Mouse (Mus musculus) mouse trophoblast stem cell (cell line): ENCODE measurements around the gene Snapc4.

Experiments
- in situ Hi-C, 2 experiments: fragments of 300-500 bp; cut with MseI, MboI; formaldehyde crosslinking; loops; 2 replicates in 1 of 2; 3 replicates in 1 of 2; pipeline ENCODE4 v1.15.1; 2025

Snapc4 gene

DNA sequence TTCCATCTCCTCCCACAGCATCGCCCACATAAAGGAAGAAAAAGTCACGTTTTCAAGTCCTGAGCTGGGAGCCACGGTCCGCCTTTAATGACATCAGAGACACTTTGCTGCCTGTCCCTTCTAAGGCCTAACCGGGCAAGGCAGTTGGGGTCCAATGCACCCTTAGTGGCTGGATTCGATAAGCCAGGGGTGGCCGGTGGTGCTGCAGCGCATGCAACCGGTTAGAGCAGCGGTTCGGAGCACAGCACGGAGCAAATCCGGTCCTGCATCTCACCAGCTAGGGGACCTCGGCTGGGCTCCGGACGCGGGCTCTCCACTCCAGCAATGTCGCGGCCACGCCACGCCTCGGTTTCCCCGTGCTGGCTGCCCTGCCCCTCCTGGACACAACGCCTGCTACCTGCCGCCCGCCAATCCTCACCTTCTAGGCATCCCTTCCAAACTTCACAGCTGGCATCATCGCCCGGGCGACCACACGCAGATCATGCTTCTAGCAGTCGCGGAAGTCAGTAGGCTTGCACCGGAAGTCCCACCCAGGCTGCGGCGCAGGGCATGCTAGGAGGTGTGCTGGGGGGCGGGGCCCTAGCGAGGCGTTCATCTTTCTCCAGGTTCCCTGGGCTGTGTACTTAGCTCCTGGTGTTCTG is at the start of gene Snapc4:
Gene Snapc4 (minus strand): TSS at position 523 of the 641 bp plus-strand sequence.
- in situ Hi-C loops = no loop called here

GRCm38 (mm10) chr2:26429851-26430250 is 49.4 kb upstream of the Snapc4 start:
- in situ Hi-C loops = no loop called here

DNA sequence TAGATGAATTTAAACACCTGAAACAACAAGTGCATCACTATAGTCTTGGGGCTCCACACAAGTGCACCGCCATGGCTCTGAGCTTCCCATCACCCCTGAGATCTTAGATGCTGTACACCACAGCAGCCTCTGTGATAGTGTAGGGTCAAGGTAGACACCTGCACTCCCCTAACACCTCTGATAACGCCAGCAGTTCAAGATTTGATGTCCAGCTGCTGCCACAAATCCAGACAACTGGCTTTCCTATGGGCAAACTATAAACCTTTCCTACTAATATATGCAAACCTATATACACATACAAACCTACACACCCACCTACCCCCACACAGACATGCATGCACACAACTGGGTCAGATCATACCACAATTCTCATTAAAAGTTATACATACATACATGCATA is 44.1 kb upstream of the Snapc4 start:
- in situ Hi-C loops = no loop called here

DNA sequence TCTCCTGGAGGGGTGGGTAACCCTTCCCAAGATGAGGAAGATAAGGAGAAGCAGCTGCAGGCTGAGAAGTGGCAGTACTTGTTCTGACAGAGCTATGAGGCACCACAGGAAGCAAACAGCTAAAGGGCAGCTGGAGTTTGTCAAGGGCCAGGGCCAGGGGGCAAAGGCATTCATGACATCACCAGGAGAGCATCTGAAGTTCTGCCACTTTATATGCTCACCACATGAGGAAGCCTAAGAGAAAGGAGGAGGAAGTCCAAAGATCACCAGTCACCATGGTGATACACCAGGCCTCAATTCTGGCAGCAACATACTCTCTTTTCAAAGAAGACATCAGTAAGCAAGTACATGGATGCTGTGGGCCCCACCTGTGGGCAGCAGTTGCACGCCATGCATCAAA is 42.6 kb upstream of the Snapc4 start:
- in situ Hi-C loops = no loop called here

- in situ Hi-C loops = no loop called here
Observed at GRCm38 (mm10) chr2:26421969-26422368, 41.5 kb upstream of the Snapc4 start.

GRCm38 (mm10) chr2:26418120-26418519 is 37.7 kb upstream of the Snapc4 start:
- in situ Hi-C loops = no loop called here

GRCm38 (mm10) chr2:26417066-26417465 is 36.6 kb upstream of the Snapc4 start:
- in situ Hi-C loops = no loop called here

DNA sequence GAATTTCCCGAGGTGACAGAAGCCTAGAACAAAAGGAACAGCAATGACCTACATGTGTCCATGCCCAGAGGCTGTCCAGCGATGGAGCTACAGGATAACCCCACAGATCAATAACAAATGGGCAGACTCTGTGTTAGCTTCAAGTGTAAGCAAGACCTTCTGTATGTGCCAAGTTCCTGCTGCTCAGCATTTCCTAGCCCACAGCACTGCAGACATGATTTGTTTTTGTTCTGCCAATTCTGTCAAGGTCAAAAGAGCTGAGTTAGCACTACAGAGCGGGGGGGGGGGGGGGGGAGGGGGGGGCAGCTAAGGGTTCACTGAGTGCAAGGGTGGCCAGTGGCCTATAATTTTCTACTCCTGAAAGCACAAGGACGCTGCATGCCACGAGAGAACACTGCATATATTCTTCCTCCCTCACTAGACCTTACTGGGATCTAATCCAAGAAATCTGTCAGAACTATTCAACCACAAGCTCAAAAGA is 30.5 kb upstream of the Snapc4 start:
- in situ Hi-C loops = no loop called here

DNA sequence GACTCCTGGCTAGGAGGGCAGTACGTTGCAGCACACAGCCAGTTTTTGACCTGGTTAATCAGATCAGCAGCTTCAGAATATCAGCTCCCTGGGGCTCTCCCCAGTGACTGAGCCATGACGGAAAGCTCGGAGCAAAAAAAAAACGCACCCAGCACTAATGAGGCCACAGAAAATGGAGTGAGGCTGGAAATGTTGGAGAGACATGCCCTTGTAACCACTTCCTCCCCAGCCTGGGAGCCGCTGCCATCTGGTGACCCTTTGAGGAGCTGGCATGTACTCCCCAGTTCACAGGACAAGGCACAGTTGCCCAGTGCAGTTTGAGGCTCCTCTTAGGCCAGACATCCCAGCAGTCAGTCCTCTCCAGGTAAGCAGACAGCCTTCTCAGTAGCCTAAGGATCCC is 29.6 kb upstream of the Snapc4 start:
- in situ Hi-C loops = no loop called here

DNA sequence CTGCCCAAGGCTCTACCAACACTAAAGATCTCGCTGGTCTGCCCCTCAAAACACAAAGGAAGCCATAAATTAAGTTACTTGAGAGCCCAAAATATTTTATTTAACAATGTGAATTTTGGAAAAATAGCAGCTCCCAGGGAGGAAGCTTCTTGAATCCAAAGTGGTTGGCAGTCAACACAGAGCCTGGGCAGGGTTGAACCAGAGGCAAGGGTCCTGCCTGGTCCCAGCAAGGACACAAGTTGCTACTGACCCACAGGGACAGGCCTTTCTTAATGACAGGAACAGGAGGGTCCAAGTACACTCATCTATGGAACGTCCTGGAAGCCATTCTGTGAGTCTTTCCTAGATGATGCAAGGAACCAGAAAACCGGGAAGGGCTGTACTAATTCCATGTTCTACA is 28.9 kb upstream of the Snapc4 start:
- in situ Hi-C loops = no loop called here

DNA sequence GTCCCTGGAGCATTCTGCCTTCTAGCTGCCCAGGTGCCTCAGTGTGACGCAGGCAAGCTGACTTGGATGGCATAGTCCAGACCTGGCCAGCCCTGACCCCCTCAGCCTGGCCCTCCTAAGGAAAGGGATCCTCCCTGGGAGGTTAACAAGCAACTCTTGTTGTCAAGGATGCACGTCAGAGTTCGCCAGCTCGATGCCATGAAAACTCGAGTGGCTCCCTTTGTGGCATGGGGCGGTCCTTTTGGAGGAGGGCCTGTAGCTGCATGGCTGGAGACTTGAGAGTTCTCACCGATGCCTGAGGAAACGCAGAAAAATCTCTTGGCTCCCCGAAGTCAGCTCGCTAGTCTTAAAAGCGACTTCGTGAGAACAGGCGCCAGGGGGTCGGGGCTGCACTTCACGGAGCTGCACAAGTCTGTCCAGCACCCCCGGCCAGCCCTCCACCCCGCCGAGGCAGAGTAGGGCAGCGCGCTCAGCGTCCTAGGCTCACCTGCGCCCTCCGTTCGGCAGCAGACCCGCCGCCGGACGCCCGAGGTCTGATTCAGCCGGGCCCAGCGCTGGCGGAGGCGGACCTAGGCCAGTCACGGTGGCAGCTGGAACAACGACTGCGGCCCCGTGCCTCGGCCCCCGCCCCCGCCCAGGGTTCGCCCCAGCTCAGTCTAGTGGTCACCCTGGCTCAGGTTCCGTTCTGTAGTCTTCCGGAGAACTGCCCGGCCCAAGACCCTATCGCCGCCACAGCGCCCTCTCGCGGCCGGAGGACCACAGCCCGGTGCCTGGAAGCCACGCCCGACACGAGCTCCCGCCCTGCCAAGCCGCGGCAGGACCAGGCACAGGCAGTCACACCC is 28.3 kb upstream of the Snapc4 start, which contains the start of gene Inpp5e:
Gene Inpp5e (minus strand): TSS at position 689 of the 842 bp plus-strand sequence.
- in situ Hi-C loops = no loop called here

GRCm38 (mm10) chr2:26403306-26403705 is 22.9 kb upstream of the Snapc4 start:
- in situ Hi-C loops = no loop called here

- in situ Hi-C loops = no loop called here
Observed at GRCm38 (mm10) chr2:26402265-26402664, 21.8 kb upstream of the Snapc4 start.

- in situ Hi-C loops = no loop called here
Observed at GRCm38 (mm10) chr2:26401023-26401422, 20.6 kb upstream of the Snapc4 start.

GRCm38 (mm10) chr2:26400296-26400695 is 19.8 kb upstream of the Snapc4 start:
- in situ Hi-C loops = no loop called here

DNA sequence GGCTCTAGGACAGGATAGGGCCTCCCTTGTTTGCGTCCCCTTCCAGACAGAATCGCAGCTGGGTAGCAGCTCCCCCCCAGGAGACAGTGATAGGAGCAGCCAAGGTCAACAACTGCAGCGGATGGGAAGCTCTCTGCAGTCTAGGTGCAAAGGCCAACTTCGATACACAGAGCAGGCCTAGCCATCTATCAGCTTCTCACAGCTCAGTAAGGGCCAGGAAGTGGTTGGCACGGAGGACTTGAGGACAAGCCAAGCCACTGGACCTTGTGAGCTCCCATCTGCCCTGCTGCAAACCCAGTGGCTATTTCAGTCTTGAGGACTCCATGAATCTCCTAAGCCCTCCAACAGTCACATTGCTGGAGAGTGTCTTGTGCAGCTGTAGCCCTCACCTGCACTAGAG is 19.2 kb upstream of the Snapc4 start:
- in situ Hi-C loops = no loop called here

DNA sequence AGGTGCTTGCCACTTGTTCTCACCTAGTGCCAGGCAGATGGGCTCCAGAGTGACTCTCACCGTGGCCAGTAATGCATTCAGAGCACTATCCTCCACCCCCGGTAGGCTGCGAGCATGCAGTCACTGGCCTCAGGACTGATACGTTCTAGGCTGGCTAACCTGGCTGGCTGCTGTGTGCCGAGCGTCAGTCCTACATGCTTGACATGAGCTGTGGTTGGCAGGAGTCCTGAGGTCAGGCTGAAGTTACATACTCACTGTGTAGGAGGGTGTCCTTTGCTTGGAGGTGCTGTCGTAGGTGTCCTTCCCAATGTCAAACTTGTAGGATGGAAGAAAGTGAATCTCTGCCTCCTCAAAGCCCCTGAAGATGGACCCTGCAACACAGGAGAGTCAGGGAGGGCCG is 18.5 kb upstream of the Snapc4 start:
- in situ Hi-C loops = no loop called here

- in situ Hi-C loops = no loop called here
Observed at GRCm38 (mm10) chr2:26391617-26392016, 11.2 kb upstream of the Snapc4 start.

DNA sequence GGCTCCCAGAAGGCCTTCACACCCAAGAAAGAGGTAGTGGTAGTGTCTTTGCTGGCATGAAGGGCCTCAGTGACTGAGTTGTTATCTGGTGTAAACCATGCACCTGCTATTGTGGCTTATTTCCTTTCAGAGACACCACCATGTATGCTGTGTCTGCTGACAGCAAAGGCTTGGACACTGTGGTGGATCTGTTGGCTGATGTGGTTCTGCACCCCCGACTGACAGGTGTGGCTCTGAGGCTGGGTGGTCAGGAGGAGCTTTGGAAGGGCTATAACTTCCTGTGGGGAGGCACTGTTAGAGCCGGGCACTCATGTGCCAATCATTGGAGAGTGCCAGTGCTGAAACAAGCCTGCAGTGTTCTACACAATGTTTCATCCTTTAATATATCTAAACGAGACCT is 10.5 kb upstream of the Snapc4 start:
- in situ Hi-C loops = no loop called here

DNA sequence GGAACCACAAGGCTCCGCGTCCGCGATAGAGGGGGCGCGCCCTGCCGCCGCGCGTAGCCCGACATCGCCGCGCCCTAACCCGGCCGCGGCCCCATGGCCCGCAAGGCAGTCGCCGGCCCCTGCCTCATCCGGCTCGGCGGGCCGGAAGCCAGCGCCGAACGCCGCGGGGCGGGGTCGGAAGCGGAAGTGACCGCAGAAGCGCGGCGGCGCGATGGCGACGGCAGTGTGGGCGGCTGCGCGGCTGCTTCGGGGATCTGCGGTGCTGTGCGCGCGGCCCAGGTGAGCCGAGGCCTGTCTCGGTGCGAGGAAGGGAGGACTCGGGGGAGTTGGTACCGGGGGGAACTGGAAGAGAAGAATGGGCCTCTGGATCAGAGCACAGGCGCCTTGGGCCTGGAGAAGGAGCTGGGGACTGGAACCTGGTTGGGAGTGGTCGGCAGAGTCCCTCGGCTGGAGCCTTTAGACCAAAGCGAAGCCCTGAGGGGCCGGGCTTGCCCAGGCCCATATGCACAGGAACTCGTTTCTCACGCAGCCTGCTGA is 8.8 kb upstream of the Snapc4 start, which contains the start of the genes Entr1 and Pmpca:
Gene Entr1 (minus strand): TSS at position 163 of the 537 bp plus-strand sequence.
Gene Pmpca (plus strand): TSS at position 186 of the 537 bp plus-strand sequence.
- in situ Hi-C loops = no loop called here

DNA sequence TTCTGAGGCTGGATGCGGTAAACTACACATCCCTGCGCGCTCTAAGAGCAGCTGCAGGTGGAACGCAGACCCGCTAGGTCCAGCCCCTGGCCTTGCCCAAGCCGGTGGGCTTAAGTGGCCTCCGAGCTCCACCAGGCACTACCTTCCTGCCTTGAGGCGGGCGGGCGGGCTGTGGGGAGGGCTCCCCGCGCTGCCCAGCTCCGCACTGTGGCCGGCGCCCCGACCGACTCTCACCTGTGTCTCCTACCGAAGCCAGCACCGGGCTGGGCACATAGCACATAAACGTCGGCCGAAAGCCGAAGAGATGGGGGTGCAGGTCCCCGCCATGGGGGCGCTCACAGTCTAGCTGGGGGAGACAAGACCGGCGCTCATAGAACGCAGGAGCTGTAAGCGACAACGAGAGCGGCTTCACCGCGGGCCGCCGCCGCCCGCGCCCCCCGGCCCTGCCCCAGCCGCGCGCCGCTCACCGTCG is 8.3 kb upstream of the Snapc4 start:
- in situ Hi-C loops = no loop called here

GRCm38 (mm10) chr2:26387713-26388112 is 7.3 kb upstream of the Snapc4 start:
- in situ Hi-C loops = no loop called here
